Mouse (Mus musculus): ENCODE results near the gene Uhrf1bp1.

- no peak for TF ChIP-seq CTCF (IDR thresholded peaks at IDR 0.05; ENCODE audit: low read depth)
- TF ChIP-seq EP300 (IDR thresholded peaks at IDR 0.05; ENCODE audit: low read depth) = no peak
Measured at GRCm38 (mm10) chr17:27941698-27942097, 85.5 kb downstream of the Uhrf1bp1 start.
